Mouse (Mus musculus): ENCODE measurements around the gene Hsp90ab1.

The Hsp90ab1 gene

GRCm38 (mm10) chr17:45556514-45557245 lies 16.4 kb downstream of the Hsp90ab1 start:
- no peak for DNase-seq

GRCm38 (mm10) chr17:45556107-45556489 lies 17.0 kb downstream of the Hsp90ab1 start:
- DNase-seq, result no peak

- peak; percentile 86 for DNase-seq
Measured at GRCm38 (mm10) chr17:45555452-45556106, 17.5 kb downstream of the Hsp90ab1 start, which contains the start of gene Nfkbie. TSS of gene Nfkbie (plus strand) at chr17:45555703.

GRCm38 (mm10) chr17:45554420-45554819 lies 18.7 kb downstream of the Hsp90ab1 start:
- no peak for DNase-seq

GRCm38 (mm10) chr17:45553065-45553464 lies 20.0 kb downstream of the Hsp90ab1 start:
- no peak for DNase-seq

GRCm38 (mm10) chr17:45551816-45552451 lies 21.1 kb downstream of the Hsp90ab1 start:
- peak; percentile 77 for DNase-seq

- DNase-seq, result no peak
Measured at GRCm38 (mm10) chr17:45551249-45551796, 21.7 kb downstream of the Hsp90ab1 start.

GRCm38 (mm10) chr17:45550253-45550652 lies 22.8 kb downstream of the Hsp90ab1 start:
- no peak for DNase-seq

- DNase-seq, result peak; percentile 80
Measured at GRCm38 (mm10) chr17:45549617-45550181, 23.4 kb downstream of the Hsp90ab1 start, which contains the start of gene Tmem151b. TSS of gene Tmem151b (minus strand) at chr17:45549677.

GRCm38 (mm10) chr17:45548541-45549512 lies 24.2 kb downstream of the Hsp90ab1 start:
- DNase-seq, result peak; percentile 70

GRCm38 (mm10) chr17:45547461-45548190 lies 25.4 kb downstream of the Hsp90ab1 start:
- DNase-seq, result no peak

GRCm38 (mm10) chr17:45546941-45547340 lies 26.1 kb downstream of the Hsp90ab1 start:
- no peak for DNase-seq

- peak; percentile 52 for DNase-seq
Measured at GRCm38 (mm10) chr17:45545278-45545961, 27.7 kb downstream of the Hsp90ab1 start.

- DNase-seq, result no peak
Measured at GRCm38 (mm10) chr17:45544873-45545277, 28.2 kb downstream of the Hsp90ab1 start.

- DNase-seq, result no peak
Measured at GRCm38 (mm10) chr17:45544001-45544872, 28.8 kb downstream of the Hsp90ab1 start.

- no peak for DNase-seq
Measured at GRCm38 (mm10) chr17:45543115-45543514, 30.0 kb downstream of the Hsp90ab1 start.

- no peak for DNase-seq
Measured at GRCm38 (mm10) chr17:45542705-45543104, 30.4 kb downstream of the Hsp90ab1 start.

- no peak for DNase-seq
Measured at GRCm38 (mm10) chr17:45542129-45542528, 30.9 kb downstream of the Hsp90ab1 start.

GRCm38 (mm10) chr17:45539664-45540063 lies 33.4 kb downstream of the Hsp90ab1 start:
- DNase-seq, result no peak

Measured in right cerebral cortex, postnatal 4 days (tissue).